Mouse (Mus musculus): Measurements from ENCODE around the gene Etfbkmt.
"Not testable (repeated sequence)": the region's sequence is repeated elsewhere in the genome, so short reads cannot be mapped to it uniquely, and the experiment has no call there.

Gene Etfbkmt

GRCm38 (mm10) chr6:149139471-149139870, at the start of gene Etfbkmt:
Etfbkmt (plus strand) TSS chr6:149139849.
- DNase-seq (ENCODE audit: low spot score in 2 of 2): no peak

- DNase-seq (ENCODE audit: low spot score in 2 of 2): no peak
These were observed 47.2 kb upstream of the Etfbkmt start for GRCm38 (mm10) chr6:149092406-149092805.

- no peak for DNase-seq (ENCODE audit: low spot score in 2 of 2)
These were observed 46.2 kb upstream of the Etfbkmt start for GRCm38 (mm10) chr6:149093465-149093864.

- no peak for DNase-seq (ENCODE audit: low spot score in 2 of 2)
These were observed 45.1 kb upstream of the Etfbkmt start for GRCm38 (mm10) chr6:149094555-149094954.

GRCm38 (mm10) chr6:149095389-149095788, 44.3 kb upstream of the Etfbkmt start:
- no peak for DNase-seq (ENCODE audit: low spot score in 2 of 2)

- no peak for DNase-seq (ENCODE audit: low spot score in 2 of 2)
These were observed 43.4 kb upstream of the Etfbkmt start for GRCm38 (mm10) chr6:149096233-149096632.

GRCm38 (mm10) chr6:149097276-149097675, 42.4 kb upstream of the Etfbkmt start:
- DNase-seq (ENCODE audit: low spot score in 2 of 2): no peak

- no peak for DNase-seq (ENCODE audit: low spot score in 2 of 2)
These were observed 40.7 kb upstream of the Etfbkmt start for GRCm38 (mm10) chr6:149098993-149099392.

GRCm38 (mm10) chr6:149100174-149101075, 39.2 kb upstream of the Etfbkmt start:
- peak; percentile 26 to 59 for DNase-seq (ENCODE audit: low spot score in 2 of 2)

GRCm38 (mm10) chr6:149101076-149101942, 38.3 kb upstream of the Etfbkmt start, which contains the start of gene Dennd5b:
Dennd5b (minus strand) TSS chr6:149101680.
- peak; percentile 77 to 78 for DNase-seq (ENCODE audit: low spot score in 2 of 2)

- no peak for DNase-seq (ENCODE audit: low spot score in 2 of 2)
These were observed 37.8 kb upstream of the Etfbkmt start for GRCm38 (mm10) chr6:149101943-149102243.

GRCm38 (mm10) chr6:149103451-149103850, 36.2 kb upstream of the Etfbkmt start:
- DNase-seq (ENCODE audit: low spot score in 2 of 2): no peak

- no peak for DNase-seq (ENCODE audit: low spot score in 2 of 2)
These were observed 32.0 kb upstream of the Etfbkmt start for GRCm38 (mm10) chr6:149107615-149108014.

GRCm38 (mm10) chr6:149108909-149109308, 30.7 kb upstream of the Etfbkmt start:
- no peak for DNase-seq (ENCODE audit: low spot score in 2 of 2)

GRCm38 (mm10) chr6:149116992-149117391, 22.7 kb upstream of the Etfbkmt start:
- no peak for DNase-seq (ENCODE audit: low spot score in 2 of 2)

- peak in 1 of 2 experiments; percentile 69 for DNase-seq (ENCODE audit: low spot score in 2 of 2)
These were observed 20.7 kb upstream of the Etfbkmt start for GRCm38 (mm10) chr6:149118935-149119334.

GRCm38 (mm10) chr6:149119853-149120252, 19.8 kb upstream of the Etfbkmt start:
- peak in 1 of 2 experiments; percentile 23 for DNase-seq (ENCODE audit: low spot score in 2 of 2)

- DNase-seq (ENCODE audit: low spot score in 2 of 2): no peak
These were observed 16.6 kb upstream of the Etfbkmt start for GRCm38 (mm10) chr6:149123042-149123441.

GRCm38 (mm10) chr6:149126675-149127074, 13.0 kb upstream of the Etfbkmt start:
- no peak for DNase-seq (ENCODE audit: low spot score in 2 of 2)

- DNase-seq (ENCODE audit: low spot score in 2 of 2): not testable (repeated sequence)
These were observed 9.8 kb upstream of the Etfbkmt start, which contains the start of gene Gm10203 for GRCm38 (mm10) chr6:149129870-149130269. Gm10203 (plus strand) TSS chr6:149130170.

GRCm38 (mm10) chr6:149131111-149131510, 8.5 kb upstream of the Etfbkmt start:
- no peak for DNase-seq (ENCODE audit: low spot score in 2 of 2)

GRCm38 (mm10) chr6:149132311-149133077, 7.2 kb upstream of the Etfbkmt start:
- no peak for DNase-seq (ENCODE audit: low spot score in 2 of 2)

All from urinary bladder, adult 18-20 months (tissue).